Mouse (Mus musculus): ENCODE data around the gene Col24a1.

The Col24a1 gene

DNA sequence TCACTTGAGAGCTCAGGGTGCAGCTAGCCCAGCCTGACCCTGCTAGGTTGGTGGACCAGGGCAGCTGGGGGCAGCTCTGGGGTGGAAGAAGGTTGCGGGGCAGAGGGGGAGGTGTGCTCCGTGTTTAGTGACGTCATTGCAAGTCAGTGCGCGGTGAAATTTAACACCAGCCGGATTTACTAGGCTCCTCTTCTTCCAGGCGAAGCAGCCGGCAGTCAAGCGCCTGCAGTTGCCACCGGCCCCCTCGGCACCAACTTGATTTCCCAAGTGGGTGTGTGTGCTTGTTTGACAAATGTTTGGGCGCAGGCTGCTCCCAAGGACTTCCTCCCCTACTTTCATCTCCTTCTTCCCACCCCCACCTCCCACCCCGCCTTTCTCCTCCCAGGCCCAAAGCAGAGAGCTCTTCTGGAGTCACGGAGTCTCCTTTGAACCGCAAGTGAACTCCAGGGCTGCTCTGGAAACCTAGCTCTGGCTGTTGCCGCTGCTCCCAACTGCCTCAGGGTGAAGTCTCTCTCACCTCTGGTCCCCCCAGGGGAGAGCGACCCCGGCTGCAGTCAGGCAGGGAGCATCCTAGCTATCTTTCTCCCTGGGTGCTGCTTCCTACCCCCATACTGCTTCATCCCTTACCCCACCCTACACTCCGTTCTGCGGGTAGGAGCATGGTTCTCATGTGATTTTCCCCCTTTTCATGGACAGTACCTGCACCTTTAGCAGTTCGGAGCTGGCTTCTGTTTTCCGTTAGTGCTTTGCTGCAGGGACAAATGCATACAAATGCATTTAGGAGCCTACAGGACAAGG lies at the start of gene Col24a1:
TSS of gene Col24a1 (plus strand) at position 136 of the 798 bp plus-strand sequence.
- DNase-seq (ENCODE audit: low spot score), result no peak

GRCm38 (mm10) chr3:145248040-145248439 lies 44.2 kb upstream of the Col24a1 start:
- DNase-seq (ENCODE audit: low spot score), result no peak

GRCm38 (mm10) chr3:145253066-145253465 lies 39.2 kb upstream of the Col24a1 start:
- DNase-seq (ENCODE audit: low spot score), result no peak

DNA sequence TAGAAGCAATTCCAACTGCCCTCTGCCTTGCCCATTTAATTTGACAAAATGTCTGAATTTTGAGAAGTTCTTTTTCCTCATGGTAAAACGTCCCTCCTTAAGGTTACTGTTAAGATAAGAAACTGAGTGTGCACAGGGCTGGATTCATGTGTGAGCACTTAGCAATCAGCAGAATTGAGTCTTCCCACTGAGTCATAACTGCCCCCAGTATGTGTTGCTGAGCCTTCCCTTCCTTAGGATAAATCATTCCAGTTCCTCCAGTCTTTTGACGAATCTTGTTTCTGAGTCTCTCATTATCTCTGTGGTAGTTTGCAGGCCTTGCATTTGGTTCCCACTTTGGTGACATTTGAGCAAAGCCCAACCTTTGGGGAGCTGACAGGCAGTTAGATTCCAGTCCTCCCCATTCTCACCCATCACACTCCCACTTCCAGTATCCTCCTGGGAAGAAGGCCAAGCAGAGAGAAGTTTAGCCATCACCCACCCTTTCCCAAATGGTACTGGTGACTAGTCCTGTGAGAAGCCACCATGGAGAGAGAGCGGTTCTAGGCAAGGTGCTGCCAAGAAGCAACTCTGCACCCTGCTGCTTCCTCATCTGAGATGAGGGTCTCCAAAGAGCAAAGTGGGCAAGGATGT lies 37.4 kb upstream of the Col24a1 start:
- DNase-seq (ENCODE audit: low spot score), result no peak

DNA sequence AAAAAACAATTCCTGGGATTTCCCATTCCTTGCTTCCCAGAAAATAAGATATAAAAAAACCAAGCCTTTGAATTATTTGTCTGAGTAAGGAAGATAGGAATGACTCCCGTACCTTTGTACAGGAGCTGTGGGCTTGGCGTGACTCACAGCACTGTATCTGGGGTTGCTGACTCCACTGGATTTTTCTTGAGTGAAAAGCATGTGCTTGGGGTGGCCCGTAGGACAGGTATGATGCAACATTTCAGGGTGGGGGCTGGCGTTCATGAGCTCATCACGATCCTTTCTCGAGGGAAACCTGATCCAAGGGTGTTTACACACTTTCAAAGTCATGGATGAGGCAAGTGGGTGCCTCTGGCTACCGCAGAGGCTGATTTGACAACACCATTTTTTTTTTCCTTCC lies 35.6 kb upstream of the Col24a1 start:
- no peak for DNase-seq (ENCODE audit: low spot score)

- DNase-seq (ENCODE audit: low spot score), result no peak
These were observed 32.6 kb upstream of the Col24a1 start for GRCm38 (mm10) chr3:145259678-145260077.

- no peak for DNase-seq (ENCODE audit: low spot score)
These were observed 29.1 kb upstream of the Col24a1 start for GRCm38 (mm10) chr3:145263131-145263530.

DNA sequence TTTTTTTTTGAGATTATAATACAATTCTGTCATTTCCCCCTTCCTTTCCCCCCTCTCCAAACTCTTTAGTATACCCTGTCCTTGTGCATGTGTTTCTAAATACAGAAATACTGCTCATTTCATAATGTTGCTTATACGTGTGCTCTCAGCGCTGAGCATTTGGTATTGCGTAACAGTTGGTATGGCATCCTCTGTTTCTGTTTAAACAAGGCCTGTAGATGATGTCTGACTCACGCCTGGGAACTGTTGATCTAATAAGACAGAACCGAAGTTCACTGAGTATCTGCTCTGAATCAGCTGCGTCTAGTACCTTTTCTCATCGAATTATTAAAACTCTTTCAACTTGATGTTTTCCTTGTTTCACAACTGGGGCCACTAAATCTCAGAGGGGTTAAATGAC lies 24.2 kb upstream of the Col24a1 start:
- no peak for DNase-seq (ENCODE audit: low spot score)

DNA sequence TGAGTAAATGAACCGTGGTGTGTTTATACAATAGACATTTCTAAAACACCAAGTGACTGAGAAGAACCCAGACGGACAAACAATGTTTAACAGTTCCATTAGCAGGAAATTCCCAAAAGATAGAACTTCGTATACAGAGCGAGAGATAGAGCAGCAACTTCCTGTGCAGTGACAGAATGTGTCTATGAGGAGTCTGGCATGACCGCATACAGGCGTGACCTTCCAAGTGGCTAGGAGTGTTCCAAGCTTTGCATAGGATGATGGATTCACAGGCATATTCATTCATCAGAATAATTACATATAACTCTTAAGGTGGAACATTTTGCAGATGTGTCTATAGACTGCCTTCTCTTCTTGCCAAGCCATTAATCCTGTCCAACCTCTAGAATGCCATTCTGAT lies 18.1 kb upstream of the Col24a1 start:
- DNase-seq (ENCODE audit: low spot score), result no peak

DNA sequence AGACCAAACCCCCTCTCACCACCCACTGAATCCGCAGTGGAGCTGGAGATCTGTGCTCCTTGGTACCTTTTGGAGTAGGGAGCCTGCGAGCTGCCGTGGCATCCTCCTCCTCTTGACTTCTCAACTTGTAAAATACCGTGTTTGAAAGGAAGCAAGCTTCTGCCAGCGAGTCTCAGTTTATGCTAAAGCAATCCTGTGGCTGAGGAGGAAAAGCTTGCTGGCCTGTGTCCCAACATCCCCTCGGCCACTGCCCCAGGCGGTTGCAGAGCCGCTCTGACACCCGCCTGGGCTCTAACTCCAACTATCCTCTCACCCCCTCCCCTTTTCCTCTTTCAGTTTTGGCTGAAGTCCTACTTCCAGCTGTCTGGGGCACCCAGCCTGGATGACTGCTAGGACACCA lies 935 bp downstream of the Col24a1 start:
- no peak for DNase-seq (ENCODE audit: low spot score)

DNA sequence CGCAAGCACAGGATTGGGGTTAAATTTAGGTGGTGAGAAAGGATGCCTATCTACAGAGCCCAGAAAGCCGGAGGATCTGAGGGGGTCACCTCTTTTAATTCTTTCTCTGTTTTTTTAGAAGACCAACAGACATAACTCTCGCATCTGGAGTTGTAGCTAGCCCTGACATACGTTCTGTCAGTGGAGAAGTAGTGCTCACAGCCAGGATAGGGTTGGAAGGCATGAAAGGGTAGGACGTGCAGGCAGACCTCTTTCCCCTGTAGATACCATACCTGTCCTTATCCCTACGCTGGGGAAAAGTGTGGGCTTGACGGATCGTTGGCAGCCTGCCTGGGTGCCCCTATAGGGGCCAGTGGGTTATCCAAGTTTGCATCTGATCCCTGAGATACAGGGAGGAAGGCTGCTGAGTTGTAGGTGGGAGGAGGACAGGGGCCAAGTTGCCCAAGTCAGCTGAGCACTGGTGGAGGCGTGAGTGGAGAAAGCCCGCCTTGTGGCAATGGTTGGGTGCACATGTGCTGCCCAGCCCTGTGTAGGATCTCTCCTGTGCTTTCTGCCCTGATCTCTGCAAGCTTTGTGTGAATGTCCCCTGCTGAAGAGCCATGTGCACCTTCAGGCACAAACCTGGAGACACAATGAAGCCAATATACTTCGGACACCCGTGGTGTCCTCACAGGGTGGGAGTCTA lies 1.5 kb downstream of the Col24a1 start:
- no peak for DNase-seq (ENCODE audit: low spot score)

GRCm38 (mm10) chr3:145299980-145300591 lies 7.8 kb downstream of the Col24a1 start:
- DNase-seq (ENCODE audit: low spot score), result no peak

DNA sequence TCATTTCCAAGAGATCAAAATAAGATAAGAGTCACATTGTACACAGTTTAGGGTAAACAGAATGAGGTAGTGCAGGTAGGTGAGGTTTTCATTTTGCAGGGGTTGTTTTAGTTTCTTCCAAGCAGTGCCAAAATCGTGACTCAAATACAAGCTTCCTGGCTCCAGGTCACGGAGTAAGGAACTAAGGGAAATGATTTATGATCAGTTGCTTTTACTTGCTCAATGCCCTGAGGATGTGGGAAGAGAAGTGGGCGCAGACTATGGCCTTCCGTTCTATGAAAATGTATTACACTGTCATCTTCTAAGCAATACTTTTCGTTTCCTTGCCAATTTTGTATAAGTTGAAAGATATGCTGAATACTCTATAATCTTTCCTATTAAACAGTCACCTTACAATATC lies 13.0 kb downstream of the Col24a1 start:
- no peak for DNase-seq (ENCODE audit: low spot score)

DNA sequence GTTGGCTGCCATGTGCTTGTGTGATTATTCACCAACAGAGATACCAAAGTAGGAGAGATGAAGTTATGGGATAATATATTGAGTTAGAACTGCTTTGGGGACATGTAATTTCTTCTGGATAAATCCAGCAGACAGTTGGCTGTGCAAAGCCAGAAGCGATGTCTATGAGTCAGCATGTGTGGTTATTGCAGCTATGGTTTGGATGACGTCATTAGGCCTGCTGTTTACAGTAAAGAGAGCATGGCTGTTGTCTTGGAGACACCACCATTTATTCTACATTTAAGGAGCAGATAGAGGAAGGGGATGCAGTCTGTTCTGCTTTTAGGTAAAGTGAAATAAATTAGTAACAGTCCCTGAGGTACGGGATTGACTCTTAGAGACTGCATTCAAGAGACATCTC lies 14.9 kb downstream of the Col24a1 start:
- no peak for DNase-seq (ENCODE audit: low spot score)

- DNase-seq (ENCODE audit: low spot score), result no peak
These were observed 28.5 kb downstream of the Col24a1 start for GRCm38 (mm10) chr3:145320587-145321274.

GRCm38 (mm10) chr3:145325402-145325801 lies 33.1 kb downstream of the Col24a1 start:
- no peak for DNase-seq (ENCODE audit: low spot score)

DNA sequence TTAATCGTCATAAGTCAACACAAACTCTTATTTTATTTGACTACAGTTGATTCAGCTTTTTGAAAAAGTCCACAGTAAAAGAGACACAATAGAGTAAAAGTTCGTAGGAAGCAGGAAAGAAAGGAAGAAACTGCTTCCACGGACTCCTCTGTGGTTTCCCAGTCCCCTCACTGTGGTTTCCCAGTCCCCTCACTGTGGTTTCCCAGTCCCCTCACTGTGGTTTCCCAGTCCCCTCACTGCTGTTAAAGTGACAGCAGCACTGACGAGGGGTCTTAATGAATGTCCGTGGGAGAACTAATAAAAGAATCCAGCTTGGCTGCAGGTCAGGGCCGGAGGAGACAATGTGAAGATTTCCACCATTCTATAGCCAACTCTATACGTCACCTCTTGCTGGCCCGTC lies 39.4 kb downstream of the Col24a1 start:
- DNase-seq (ENCODE audit: low spot score), result no peak

GRCm38 (mm10) chr3:145334046-145334445 lies 41.8 kb downstream of the Col24a1 start:
- no peak for DNase-seq (ENCODE audit: low spot score)

DNA sequence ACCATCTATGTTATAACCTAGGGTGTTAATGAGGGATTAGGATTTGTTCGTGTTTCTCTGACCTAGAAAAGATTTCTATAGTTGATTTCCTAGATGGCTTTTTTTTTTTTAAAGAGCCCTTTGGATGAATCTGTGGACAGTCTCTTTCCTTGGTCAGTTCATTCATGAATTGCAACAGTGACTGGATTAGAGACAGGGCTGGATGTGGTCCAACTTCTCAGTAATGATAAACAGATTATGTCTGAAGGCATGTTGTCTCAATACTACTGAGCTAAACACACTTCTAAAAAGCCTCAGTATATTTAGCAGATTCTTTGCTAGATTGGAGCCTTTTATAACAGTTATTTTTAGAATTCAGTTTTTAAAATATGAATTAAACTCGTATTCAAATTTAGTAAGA lies 44.9 kb downstream of the Col24a1 start:
- DNase-seq (ENCODE audit: low spot score), result no peak

- no peak for DNase-seq (ENCODE audit: low spot score)
These were observed 47.7 kb downstream of the Col24a1 start for GRCm38 (mm10) chr3:145339851-145340499.

DNA sequence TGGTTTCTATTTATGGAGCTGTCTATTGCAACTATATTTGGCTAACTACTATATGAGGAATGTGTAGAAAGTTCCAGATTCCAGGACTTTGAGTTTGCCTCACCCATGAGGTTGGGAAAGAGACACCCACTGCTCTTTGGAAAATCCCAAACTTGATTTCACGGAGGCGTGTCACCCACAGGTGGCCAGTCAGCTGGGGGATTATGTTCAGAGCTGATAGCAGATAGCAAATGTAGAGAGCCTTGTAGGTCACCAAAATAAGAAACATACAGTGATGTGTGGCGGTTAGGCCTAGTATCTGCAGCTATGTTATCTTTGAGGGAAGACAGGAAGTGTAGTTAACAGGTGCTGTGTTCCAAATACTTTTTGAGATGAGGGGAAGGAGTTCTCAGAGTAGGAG lies 56.4 kb downstream of the Col24a1 start:
- no peak for DNase-seq (ENCODE audit: low spot score)

DNA sequence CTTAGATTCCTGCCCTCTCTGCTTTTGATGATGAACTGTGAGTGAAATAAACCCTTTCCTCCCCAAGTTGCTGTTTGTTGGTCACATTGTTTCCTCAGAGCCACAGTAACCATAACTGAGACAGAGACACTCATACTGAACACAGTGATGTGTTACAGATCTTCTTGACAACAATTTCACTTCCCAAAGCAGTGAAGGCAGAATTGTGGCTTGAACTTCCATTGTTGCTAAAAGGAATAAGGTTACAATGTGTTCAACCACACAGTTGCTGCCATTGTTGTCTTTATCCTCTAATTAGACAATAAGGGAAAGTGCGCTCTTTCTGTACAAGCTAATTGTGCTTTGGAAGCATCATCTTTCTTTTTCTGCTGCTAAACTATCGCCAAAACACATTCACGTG lies 61.7 kb downstream of the Col24a1 start:
- no peak for DNase-seq (ENCODE audit: low spot score)

All from testis, postnatal 14 days (tissue).